Mouse (Mus musculus) MEL (cell line): ENCODE measurements around the gene Aff2.

ENCODE experiments used
- CTCF ChIP-seq, 3 experiments: IDR thresholded peaks in 2 of 3; conservative IDR thresholded peaks in 1 of 3; 2 replicates each; pipeline ENCODE4 v1.5.1; 2011 to 2012; ENCODE audit warnings: low read length in 3 of 3, low read depth in 2 of 3, mild to moderate bottlenecking in 2 of 3, improper control_type of control experiment in 1 of 3, inconsistent platforms in 1 of 3, mixed read lengths in 1 of 3, moderate library complexity in 1 of 3; ENCODE audit not compliant: control insufficient read depth in 1 of 3, insufficient read depth in 1 of 3, poor library complexity in 1 of 3, severe bottlenecking in 1 of 3
- ETS1 ChIP-seq: IDR thresholded peaks from 2 replicates; pipeline ENCODE4 v1.6.1; 2012; ENCODE audit warnings: low read depth, mild to moderate bottlenecking, inconsistent platforms, low read length, improper control_type of control experiment, moderate library complexity
- MYC ChIP-seq: IDR thresholded peaks from 2 replicates; pipeline ENCODE4 v1.6.1; 2011; ENCODE audit warnings: low read depth, mild to moderate bottlenecking, low read length, improper control_type of control experiment, moderate library complexity
- POLR2A ChIP-seq, 2 experiments: IDR thresholded peaks; 2 replicates each; pipeline ENCODE4 v1.6.1; 2011 to 2012; ENCODE audit warnings: low read length in 2 of 2, mild to moderate bottlenecking in 2 of 2, control low read depth in 1 of 2, improper control_type of control experiment in 1 of 2, low read depth in 1 of 2, moderate library complexity in 1 of 2; ENCODE audit not compliant: control insufficient read depth in 1 of 2, insufficient read depth in 1 of 2, poor library complexity in 1 of 2
- POLR2AphosphoS2 ChIP-seq: IDR thresholded peaks from 2 replicates; pipeline ENCODE4 v1.6.1; 2011; ENCODE audit warnings: low read length, improper control_type of control experiment
- POLR2AphosphoS5 ChIP-seq: IDR thresholded peaks from 2 replicates; pipeline ENCODE4 v1.6.1; 2012; ENCODE audit warnings: low read depth, borderline replicate concordance, mild to moderate bottlenecking, inconsistent platforms, low read length, moderate library complexity, mixed read lengths
- SIN3A ChIP-seq: IDR thresholded peaks from 2 replicates; pipeline ENCODE4 v1.6.1; 2012; ENCODE audit warnings: low read length, improper control_type of control experiment, inconsistent platforms
- TAL1 ChIP-seq: IDR thresholded peaks from 2 replicates; pipeline ENCODE4 v1.6.1; 2012; ENCODE audit warnings: mild to moderate bottlenecking, inconsistent platforms, low read length, moderate library complexity, mixed read lengths
- ZNF384 ChIP-seq: IDR thresholded peaks from 2 replicates; pipeline ENCODE4 v1.6.1; 2012; ENCODE audit warnings: low read depth, mild to moderate bottlenecking, inconsistent platforms, low read length, improper control_type of control experiment

DNA sequence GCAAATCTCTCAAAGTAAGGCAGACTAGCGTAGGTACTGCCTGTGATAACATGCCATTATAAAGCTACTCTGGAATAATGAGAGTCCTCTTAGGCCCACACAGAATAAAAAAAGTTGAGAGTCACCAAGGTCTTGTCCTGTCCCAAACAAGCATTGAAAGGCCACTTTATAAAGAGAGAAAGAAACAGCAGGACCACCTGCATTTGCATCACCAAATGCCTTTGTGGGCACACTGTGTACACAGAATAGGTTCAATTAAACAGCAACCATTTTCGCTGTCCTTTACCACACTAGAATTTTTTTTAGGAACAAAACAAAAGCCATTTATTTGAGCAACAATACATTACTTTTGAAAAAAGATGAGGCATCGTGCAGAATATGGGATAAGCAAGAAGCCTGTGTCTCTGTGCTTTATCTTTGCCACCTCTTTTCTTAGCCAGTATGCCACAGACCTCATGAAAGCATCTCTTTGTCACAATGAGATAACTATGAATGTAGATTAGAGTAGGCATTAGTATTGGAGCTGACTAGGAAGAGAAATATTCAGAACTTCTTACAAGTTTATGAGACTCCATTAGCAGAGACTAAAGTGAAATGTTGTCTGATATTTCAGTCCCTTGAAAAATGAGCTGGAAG lies 385.0 kb downstream of the Aff2 start:
- TF ChIP-seq POLR2AphosphoS2 (no peak), MYC (no peak), CTCF (IDR thresholded peaks at IDR 0.05 in 2 of 3, conservative IDR thresholded peaks at IDR 0.05 in 1 of 3; ENCODE audit: control insufficient read depth in 1 of 3, insufficient read depth in 1 of 3, low read depth in 2 of 3, low read length in 3 of 3, poor library complexity in 1 of 3, severe bottlenecking in 1 of 3) (no peak), POLR2A (IDR thresholded peaks at IDR 0.05; ENCODE audit: control insufficient read depth in 1 of 2, insufficient read depth in 1 of 2, low read depth in 1 of 2, low read length in 2 of 2, poor library complexity in 1 of 2) (no peak), ETS1 (no peak), TAL1 (no peak), POLR2AphosphoS5 (no peak), ZNF384 (no peak), SIN3A (no peak)
